In genomic region chr8:121663101-121663500, GRCm38 (mm10) we compare ENCODE assay signal across 14 mouse cellular contexts. TPM values are rescaled to one million over a fixed set of nuclear protein-coding genes. Genes with fewer than 3 reads are reported as not detected.
DNase-seq lines count a peak whose midpoint lies in the region.
"Had no signal": no experiment of that assay in that cellular context is flagged by ENCODE, and none has a peak within 500 bp of the region (broad histone marks: within the 10 kb centered on the region; RNA-seq: fewer than 3 reads in every experiment).

No protein-coding gene starts in this region.

- peak; percentile 90 for DNase-seq in heart, adult 11 months
- no peak for DNase-seq in heart, adult 18-20 months
- DNase-seq: adrenal gland, adult 2 months; adrenal gland, adult 8-10 months; adrenal gland, postnatal 10 days; adrenal gland, postnatal 14 days; adrenal gland, postnatal 25 days; adrenal gland, postnatal 36 days; B cell, adult 2 months; cerebellum, adult 11 months; cerebellum, adult 11-12 months; cerebellum, adult 18-20 months; cerebellum, adult 2 months had no signal

RNA-seq across cellular contexts. Expression of gene Zcchc14, which starts 10.4 kb away (rescaled TPM):
- 10 to 100 TPM; 23.3 to 26.5 TPM for total RNA-seq in heart, adult 18-20 months (2021)
- total RNA-seq: CH12.LX had no signal
